Comparison of ENCODE assay signal across 8 mouse cellular contexts in genomic region chrX:8251789-8252333, GRCm38 (mm10). TPM values are rescaled to one million over a fixed set of nuclear protein-coding genes. Genes with fewer than 3 reads are reported as not detected.
DNase-seq lines count a peak whose midpoint lies in the region; ATAC-seq and TF ChIP-seq lines count a peak whose summit lies in the region.

No protein-coding gene starts in this region.

- no peak for TF ChIP-seq CTCF in kidney, adult 2 months (conservative IDR thresholded peaks at IDR 0.05; ENCODE audit: insufficient read depth, insufficient read length, low read depth, low read length)

- no peak for TF ChIP-seq POLR2A in kidney, adult 2 months (IDR thresholded peaks at IDR 0.05; ENCODE audit: low read depth, low read length)

- H3K27ac ChIP-seq in kidney, adult 2 months (ENCODE audit: insufficient read depth, low read depth, low read length) = no peak overlapping the region
- peak overlapping the region; percentile 71; the same call in 1 of the 2 replicates for H3K27ac ChIP-seq in brown adipose tissue, adult 24 weeks (replicated peaks; ENCODE audit: low read depth, low read length)
- H3K27ac ChIP-seq in midbrain, embryonic 15.5 days = peak overlapping the region; percentile 48

- under 1% methylated on average over 18 of the region's 18 CpGs for WGBS in kidney, adult 2 months
- WGBS in midbrain, embryonic 15.5 days = 24% methylated on average over 18 of the region's 18 CpGs

- peak; percentile 42 for ATAC-seq in inflammation-experienced regulatory T-cells, adult 6 months
- ATAC-seq in midbrain, embryonic 15.5 days (replicated peaks) = no peak; the same call in 1 of the 2 replicates

- DNase-seq in kidney, adult 2 months = no peak
- DNase-seq in kidney, adult 8-10 months = no peak
- no peak for DNase-seq in embryo, embryonic 11 days
- DNase-seq in urinary bladder, postnatal 14 days (ENCODE audit: low spot score) = no peak
- DNase-seq in layer of hippocampus, adult 18-20 months (ENCODE audit: low spot score in 2 of 2) = no peak

- no peaks in the 10 kb centered on the region for H3K27me3 ChIP-seq in kidney, adult 2 months (replicated peaks; ENCODE audit: control insufficient read depth, insufficient read depth, low read length)
- no peaks in the 10 kb centered on the region for H3K27me3 ChIP-seq in midbrain, embryonic 15.5 days (replicated peaks)

- H3K9me3 ChIP-seq in midbrain, embryonic 15.5 days = no peaks in the 10 kb centered on the region

- peak overlapping the region; percentile 57 for H3K4me2 ChIP-seq in midbrain, embryonic 15.5 days

- H3K9ac ChIP-seq in midbrain, embryonic 15.5 days = peak overlapping the region; percentile 60

- no peaks in the 10 kb centered on the region for H3K36me3 ChIP-seq in kidney, adult 2 months (ENCODE audit: control insufficient read depth, insufficient read depth, low read length)
- no peaks in the 10 kb centered on the region for H3K36me3 ChIP-seq in midbrain, embryonic 15.5 days (replicated peaks)

- peak overlapping the region; percentile 61 for H3K4me3 ChIP-seq in kidney, adult 2 months (ENCODE audit: insufficient read depth, low read depth, low read length)
- peak overlapping the region; percentile 97 for H3K4me3 ChIP-seq in brown adipose tissue, adult 24 weeks (ENCODE audit: insufficient read depth, low read depth, low read length)
- H3K4me3 ChIP-seq in midbrain, embryonic 15.5 days = peak overlapping the region; percentile 51

- H3K4me1 ChIP-seq in kidney, adult 2 months (ENCODE audit: control insufficient read depth, insufficient read depth, low read length) = no peaks in the 10 kb centered on the region
- no peaks in the 10 kb centered on the region for H3K4me1 ChIP-seq in brown adipose tissue, adult 24 weeks (ENCODE audit: control insufficient read depth, insufficient read depth, insufficient read length, low read length)
- peaks cover 6% of the 10 kb centered on the region for H3K4me1 ChIP-seq in midbrain, embryonic 15.5 days

RNA-seq across cellular contexts. Expression of gene Ftsj1, which starts 0.3 kb away (rescaled TPM):
- polyA plus RNA-seq in kidney, adult 2 months (2012; rRNA removed) = 31.1 and 32.1 TPM in 2 replicates
- 19.6 and 22.2 TPM in 2 replicates for polyA plus RNA-seq in brown adipose tissue, adult 24 weeks (2012; ENCODE audit: insufficient read depth, insufficient read length, missing spikeins)
- polyA plus RNA-seq in inflammation-experienced regulatory T-cells, adult 6 months (2017; shearing (Covaris generic)) = 10 to 100 TPM; 17.6 to 24.1 (median 18.7) TPM
- polyA plus RNA-seq in midbrain, embryonic 15.5 days (2015; fragmentation: Nextera tagmentation; extraction: Ambion mirVana) = 51.3 and 51.7 TPM in 2 replicates
- 10 to 100 TPM; 22.9 to 23.8 TPM for total RNA-seq in layer of hippocampus, adult 18-20 months (2021)

RNA-seq across cellular contexts. Expression of gene Slc38a5, which starts 19.1 kb away (rescaled TPM):
- polyA plus RNA-seq in kidney, adult 2 months (2012; rRNA removed) = not detected in 2 replicates
- not detected in 2 replicates for polyA plus RNA-seq in brown adipose tissue, adult 24 weeks (2012; ENCODE audit: insufficient read depth, insufficient read length, missing spikeins)
- polyA plus RNA-seq in inflammation-experienced regulatory T-cells, adult 6 months (2017; shearing (Covaris generic)) = not detected
- 47.5 and 48.4 TPM in 2 replicates for polyA plus RNA-seq in midbrain, embryonic 15.5 days (2015; fragmentation: Nextera tagmentation; extraction: Ambion mirVana)
- 1 to 10 TPM; 2.0 to 2.1 TPM for total RNA-seq in layer of hippocampus, adult 18-20 months (2021)

RNA-seq across cellular contexts. Expression of gene Porcn, which starts 45.5 kb away (rescaled TPM):
- 20.7 and 24.8 TPM in 2 replicates for polyA plus RNA-seq in kidney, adult 2 months (2012; rRNA removed)
- polyA plus RNA-seq in brown adipose tissue, adult 24 weeks (2012; ENCODE audit: insufficient read depth, insufficient read length, missing spikeins) = 6.0 and 7.3 TPM in 2 replicates
- polyA plus RNA-seq in inflammation-experienced regulatory T-cells, adult 6 months (2017; shearing (Covaris generic)) = under 1 TPM in 2 of 3 experiments, not detected in 1; 0.36 to 0.69 TPM
- polyA plus RNA-seq in midbrain, embryonic 15.5 days (2015; fragmentation: Nextera tagmentation; extraction: Ambion mirVana) = 53.0 and 53.9 TPM in 2 replicates
- 100 to 1,000 TPM in 1 of 2 experiments, 10 to 100 TPM in 1; 95.4 to 105 TPM for total RNA-seq in layer of hippocampus, adult 18-20 months (2021)

RNA-seq across cellular contexts. Expression of gene Ebp, which starts 58.5 kb away (rescaled TPM):
- 180 and 192 TPM in 2 replicates for polyA plus RNA-seq in kidney, adult 2 months (2012; rRNA removed)
- polyA plus RNA-seq in brown adipose tissue, adult 24 weeks (2012; ENCODE audit: insufficient read depth, insufficient read length, missing spikeins) = 36.2 and 45.9 TPM in 2 replicates
- polyA plus RNA-seq in inflammation-experienced regulatory T-cells, adult 6 months (2017; shearing (Covaris generic)) = 100 to 1,000 TPM; 128 to 201 (median 145) TPM
- 26.9 and 31.8 TPM in 2 replicates for polyA plus RNA-seq in midbrain, embryonic 15.5 days (2015; fragmentation: Nextera tagmentation; extraction: Ambion mirVana)
- 10 to 100 TPM; 28.2 to 29.0 TPM for total RNA-seq in layer of hippocampus, adult 18-20 months (2021)

Comparison
In these comparisons a context has a peak if more than half of its experiments do, and no peak if none do; other contexts are left out.
1. RNA of gene Slc38a5, which starts 19.1 kb away (polyA plus RNA-seq): 47.5 to 48.4 TPM in midbrain, embryonic 15.5 days; not detected in kidney, adult 2 months, not detected in brown adipose tissue, adult 24 weeks and not detected in inflammation-experienced regulatory T-cells, adult 6 months; every median in the first group is over 10 times any median in the second.
2. Peak in every context shown above with its lines, with median percentiles within 50 percentile points of each other: H3K4me3 ChIP-seq.